Mouse (Mus musculus) adrenal gland, postnatal 14 days (tissue): ENCODE data around the gene Pspc1. TPM values are rescaled to one million over a fixed set of nuclear protein-coding genes. Genes with fewer than 3 reads are reported as not detected.

Source experiments
- DNase-seq: peaks from one replicate; pipeline ENCODE4 v3.0.0; 2021; ENCODE audit warnings: mixed read lengths
- total RNA-seq: library from RNA; stranded (reverse); gene quantifications from 2 replicates; pipeline ENCODE4 v1.2.3, GENCODE M21; 2021

The Pspc1 gene
- total RNA-seq, 1 experiment from 2014 or later, result 39.2 TPM

DNA sequence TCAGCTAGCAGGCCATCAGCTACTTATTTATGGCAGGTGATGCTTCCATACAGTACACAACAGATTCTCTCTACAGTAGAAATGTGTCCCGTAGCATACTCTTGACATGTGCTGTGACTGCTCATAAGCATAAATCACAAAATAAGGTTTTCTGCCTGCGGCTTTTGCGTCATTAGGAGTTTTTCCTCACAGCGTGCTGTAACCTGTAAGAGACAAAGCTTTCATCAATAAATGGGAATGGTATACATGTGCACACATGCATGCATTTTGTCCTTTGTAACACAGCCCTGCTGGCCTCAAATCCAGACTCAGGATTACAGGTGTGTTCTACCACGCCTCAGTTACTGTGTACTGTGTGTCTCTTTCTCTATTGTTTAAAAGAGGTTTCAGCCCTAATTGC is 80.3 kb downstream of the Pspc1 start:
- no peak for DNase-seq

DNA sequence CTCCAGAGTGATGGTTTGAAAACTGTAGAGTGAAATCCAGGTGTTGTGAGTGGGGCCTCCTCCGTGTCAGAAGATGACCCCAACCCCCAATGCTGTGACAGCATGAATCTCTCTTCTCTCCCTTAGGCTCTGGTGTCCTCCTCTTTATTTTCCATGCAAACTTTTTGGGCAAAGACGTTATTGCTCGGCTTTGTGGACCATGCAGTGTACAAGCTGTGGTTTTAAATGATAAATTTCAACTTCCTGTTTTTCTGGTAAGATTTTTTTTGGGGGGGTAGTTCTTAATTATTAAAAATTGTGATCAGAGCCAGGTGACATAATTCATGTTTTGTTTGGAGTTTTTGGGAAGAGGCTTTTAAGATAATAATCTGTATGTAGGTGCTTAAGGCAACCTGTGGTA is 82.6 kb downstream of the Pspc1 start:
- no peak for DNase-seq

DNA sequence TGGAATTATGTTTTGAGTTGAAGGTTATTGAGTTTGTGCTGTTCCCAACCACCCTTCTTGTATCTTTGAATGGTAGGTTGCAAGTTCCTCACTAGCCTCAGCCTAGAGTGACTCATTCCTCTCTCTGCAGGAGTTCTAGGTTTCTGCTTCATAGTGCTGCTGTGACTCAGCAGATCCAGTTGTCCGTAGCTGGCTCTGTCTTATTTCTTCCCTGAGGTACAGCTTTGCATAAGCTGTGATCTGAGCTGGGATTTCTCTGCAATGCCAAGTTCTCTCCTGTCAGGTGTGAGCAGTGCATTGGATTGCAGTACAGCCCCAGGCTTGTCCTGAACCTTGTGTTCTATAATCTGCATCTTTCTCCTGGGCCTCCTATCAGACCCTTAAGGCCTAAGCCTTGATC is 88.3 kb downstream of the Pspc1 start:
- no peak for DNase-seq

DNA sequence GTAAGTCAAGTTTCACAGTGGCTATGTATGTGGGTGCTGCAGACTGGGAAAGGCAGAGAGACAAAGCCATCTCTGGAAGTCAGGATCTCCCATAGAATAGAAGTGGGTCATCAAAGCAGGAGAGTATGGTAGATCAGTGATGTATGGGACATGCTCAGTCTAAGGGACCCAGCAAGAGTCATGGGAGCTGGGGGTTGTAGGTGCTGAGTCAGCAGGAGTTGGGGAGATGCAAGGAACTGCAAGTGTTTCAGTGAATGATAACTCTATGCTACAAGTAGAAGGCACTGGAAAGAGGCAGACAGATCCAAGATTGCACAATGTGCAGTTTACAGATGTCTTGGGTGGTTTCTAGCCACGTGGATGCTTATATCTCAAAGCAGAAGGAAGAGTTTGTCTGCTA is 89.0 kb downstream of the Pspc1 start:
- DNase-seq, result no peak

GRCm38 (mm10) chr14:56685426-56685825 is 92.7 kb downstream of the Pspc1 start:
- DNase-seq, result no peak

Other genes with a start within 250 kb of the Pspc1 start
- gene Cenpj, start 202.9 kb downstream of the Pspc1 start, total RNA-seq, result 8.7 and 9.5 TPM in 2 replicates
- gene Parp4, start 202.7 kb downstream of the Pspc1 start, total RNA-seq, result 25.5 and 26.7 TPM in 2 replicates
- 23.8 and 25.4 TPM in 2 replicates for gene Mphosph8, start 110.1 kb downstream of the Pspc1 start, total RNA-seq
- gene Zmym5, start 33.4 kb upstream of the Pspc1 start, total RNA-seq, result 30.7 and 34.7 TPM in 2 replicates
- 53.1 and 58.6 TPM in 2 replicates for gene Zmym2, start 108.3 kb upstream of the Pspc1 start, total RNA-seq